Comparison of ENCODE assay signal across 29 mouse cellular contexts in the genomic region with DNA sequence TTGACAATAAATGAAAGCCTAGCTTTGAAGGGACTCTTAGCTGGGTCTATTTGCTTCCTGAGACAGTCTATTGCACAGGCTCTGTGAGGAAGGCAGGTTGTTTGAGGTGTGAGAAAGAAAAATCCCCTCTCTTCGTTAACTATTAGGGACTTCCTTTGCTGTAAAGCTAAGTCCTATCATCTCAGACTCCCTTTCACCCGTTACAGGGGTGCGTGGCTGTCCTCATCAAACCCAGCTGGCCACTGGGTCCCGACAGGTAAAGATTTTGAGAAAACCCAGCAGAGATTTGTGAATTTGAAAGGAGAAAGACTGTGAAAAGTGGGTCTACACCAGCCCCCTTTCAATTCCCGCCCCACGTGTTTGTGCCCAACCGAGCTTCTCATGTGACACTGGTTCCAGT.
DNase-seq lines count a peak whose midpoint lies in the region; ATAC-seq and TF ChIP-seq lines count a peak whose summit lies in the region.
"Had no signal": no experiment of that assay in that cellular context is flagged by ENCODE, and none has a peak within 500 bp of the region (broad histone marks: within the 10 kb centered on the region; RNA-seq: fewer than 3 reads in every experiment).

No protein-coding gene starts in this region.

- dilution Hi-C loops in CH12.LX (cut with MboI; ENCODE audit: extremely low pct_ligation_motif_present, extremely low pct_unique_long_range_greater_than_20kb, low sequenced_read_pairs): no loop called here

- no peak for TF ChIP-seq CTCF in midbrain, postnatal 0 days (IDR thresholded peaks at IDR 0.05)
- TF ChIP-seq CTCF in CH12.LX (conservative IDR thresholded peaks at IDR 0.05 in 1 of 2, IDR thresholded peaks at IDR 0.05 in 1 of 2; ENCODE audit: low read depth in 2 of 2, low read length in 2 of 2): no peak

- H3K79me2 ChIP-seq in CH12.LX (replicated peaks; ENCODE audit: control insufficient read depth, extremely low read depth, insufficient read depth, poor library complexity, severe bottlenecking): peaks cover 10% of the 10 kb centered on the region; the same call in 1 of the 2 replicates

- intact Hi-C loops in left cerebral cortex, postnatal 10 days (cut with DNase I): no loop called here

- no peaks in the 10 kb centered on the region for H3K36me3 ChIP-seq in midbrain, embryonic 10.5 days
- no peaks in the 10 kb centered on the region for H3K36me3 ChIP-seq in midbrain, postnatal 0 days (ENCODE audit: insufficient read depth, low read length)
- peaks cover 9 to 40% of the 10 kb centered on the region in 2 experiments for H3K36me3 ChIP-seq in CH12.LX (replicated peaks in 1 of 2; ENCODE audit: control insufficient read depth in 1 of 2, insufficient read depth in 1 of 2, low read length in 1 of 2)
- no peaks in the 10 kb centered on the region for H3K36me3 ChIP-seq in neural tube, embryonic 15.5 days
- H3K36me3 ChIP-seq: embryonic facial prominence, embryonic 13.5 days; forebrain, embryonic 10.5 days; forebrain, embryonic 15.5 days; G1E; heart, embryonic 12.5 days had no signal

- H3K4me2 ChIP-seq in midbrain, postnatal 0 days (ENCODE audit: low read depth, low read length, poor library complexity, severe bottlenecking): no peak overlapping the region
- no peak overlapping the region for H3K4me2 ChIP-seq in CH12.LX (ENCODE audit: insufficient read depth, low read depth, poor library complexity, severe bottlenecking)
- no peak overlapping the region for H3K4me2 ChIP-seq in neural tube, embryonic 15.5 days
- H3K4me2 ChIP-seq: embryonic facial prominence, embryonic 13.5 days; forebrain, embryonic 15.5 days; heart, embryonic 12.5 days had no signal

- no peaks in the 10 kb centered on the region for H3K9me3 ChIP-seq in midbrain, embryonic 10.5 days (replicated peaks)
- no peaks in the 10 kb centered on the region for H3K9me3 ChIP-seq in midbrain, postnatal 0 days (ENCODE audit: low read length)
- H3K9me3 ChIP-seq in CH12.LX (replicated peaks; ENCODE audit: low read length): no peaks in the 10 kb centered on the region
- H3K9me3 ChIP-seq in neural tube, embryonic 15.5 days (replicated peaks): no peaks in the 10 kb centered on the region
- H3K9me3 ChIP-seq: embryonic facial prominence, embryonic 13.5 days; forebrain, embryonic 10.5 days; forebrain, embryonic 15.5 days; G1E; heart, embryonic 12.5 days had no signal

- no peak for TF ChIP-seq RAD21 in CH12.LX (IDR thresholded peaks at IDR 0.05; ENCODE audit: low read depth, low read length)

- TF ChIP-seq POLR2A in CH12.LX (IDR thresholded peaks at IDR 0.05; ENCODE audit: low read depth, low read length): no peak

- TF ChIP-seq EP300 in CH12.LX (IDR thresholded peaks at IDR 0.05; ENCODE audit: low read length): no peak

- H3K27ac ChIP-seq in midbrain, embryonic 10.5 days (replicated peaks): 0 out of 2 replicates have a peak overlapping the region, but pooled peaks have one; percentile 42
- no peak overlapping the region for H3K27ac ChIP-seq in midbrain, postnatal 0 days (ENCODE audit: low read depth, low read length)
- H3K27ac ChIP-seq in CH12.LX (ENCODE audit: insufficient read depth, low read depth): no peak overlapping the region
- H3K27ac ChIP-seq in neural tube, embryonic 15.5 days (replicated peaks): peak overlapping the region; percentile 41; the same call in 1 of the 2 replicates
- H3K27ac ChIP-seq: embryonic facial prominence, embryonic 13.5 days; forebrain, embryonic 10.5 days; forebrain, embryonic 15.5 days; heart, adult 2 months; layer of hippocampus, adult 2 months; liver, embryonic 14.5 days; macrophage had no signal

- in situ Hi-C loops in CH12.LX (cut with MboI; ENCODE audit: low pct_ligation_motif_present, low pct_unique_long_range_greater_than_20kb, low sequenced_read_pairs): no loop called here

- H3K9ac ChIP-seq in midbrain, postnatal 0 days (replicated peaks; ENCODE audit: low read length, poor library complexity, severe bottlenecking): no peak overlapping the region
- no peak overlapping the region for H3K9ac ChIP-seq in CH12.LX (ENCODE audit: insufficient read depth, low read depth)
- no peak overlapping the region for H3K9ac ChIP-seq in neural tube, embryonic 15.5 days (replicated peaks)
- H3K9ac ChIP-seq: embryonic facial prominence, embryonic 13.5 days; forebrain, embryonic 15.5 days; heart, embryonic 12.5 days; liver, embryonic 14.5 days had no signal

- ATAC-seq in midbrain, postnatal 0 days (ENCODE audit: low FRiP score): no peak
- ATAC-seq in neural tube, embryonic 15.5 days (ENCODE audit: low FRiP score): no peak
- ATAC-seq: forebrain, embryonic 15.5 days; midbrain, embryonic 16.5 days had no signal

- no peak overlapping the region for H3K4me3 ChIP-seq in midbrain, embryonic 10.5 days
- H3K4me3 ChIP-seq in midbrain, postnatal 0 days (ENCODE audit: low read depth, low read length): no peak overlapping the region
- H3K4me3 ChIP-seq in CH12.LX (replicated peaks in 1 of 3; ENCODE audit: low read depth in 2 of 3, low read length in 2 of 3, poor library complexity in 1 of 3): no peak overlapping the region
- no peak overlapping the region for H3K4me3 ChIP-seq in neural tube, embryonic 15.5 days (replicated peaks)
- H3K4me3 ChIP-seq: embryonic facial prominence, embryonic 13.5 days; forebrain, embryonic 10.5 days; forebrain, embryonic 15.5 days; heart, adult 2 months; heart, embryonic 12.5 days; layer of hippocampus, adult 2 months; myocyte had no signal

- no peaks in the 10 kb centered on the region for H3K27me3 ChIP-seq in midbrain, embryonic 10.5 days (ENCODE audit: low read depth, poor library complexity, severe bottlenecking)
- H3K27me3 ChIP-seq in midbrain, postnatal 0 days (ENCODE audit: insufficient read depth, low read length): no peaks in the 10 kb centered on the region
- H3K27me3 ChIP-seq in CH12.LX (replicated peaks): no peaks in the 10 kb centered on the region
- H3K27me3 ChIP-seq in neural tube, embryonic 15.5 days (replicated peaks): no peaks in the 10 kb centered on the region
- H3K27me3 ChIP-seq: heart, embryonic 12.5 days had no signal

- peaks cover 50% of the 10 kb centered on the region for H3K4me1 ChIP-seq in midbrain, embryonic 10.5 days
- 0 out of 2 replicates have a peak, but pooled peaks cover 3% of the 10 kb centered on the region for H3K4me1 ChIP-seq in midbrain, postnatal 0 days (ENCODE audit: insufficient read depth, low read length)
- peaks cover 10 to 62% of the 10 kb centered on the region in 2 experiments for H3K4me1 ChIP-seq in CH12.LX (ENCODE audit: control insufficient read depth in 1 of 2, insufficient read depth in 2 of 2)
- peaks cover 49% of the 10 kb centered on the region for H3K4me1 ChIP-seq in neural tube, embryonic 15.5 days

- no peak for DNase-seq in midbrain, embryonic 10.5 days (ENCODE audit: low spot score)
- DNase-seq in midbrain, postnatal 0 days (ENCODE audit: low spot score): no peak
- peak; percentile 72 to 75 for DNase-seq in B cell, adult 2 months
- no peak for DNase-seq in CH12.LX (ENCODE audit: extremely low read depth)
- no peak for DNase-seq in kidney, adult 11 months
- no peak for DNase-seq in left cerebral cortex, postnatal 10 days (ENCODE audit: extremely low spot score in 1 of 2, low spot score in 2 of 2)
- DNase-seq: adrenal gland, postnatal 10 days; cerebellum, adult 18-20 months; cerebellum, postnatal 10 days; gastrocnemius, postnatal 36 days; heart, adult 2 months; kidney, adult 2 months; kidney, postnatal 36 days; left cerebral cortex, postnatal 4 days; liver; lung, adult 2 months; lung, postnatal 10 days; thymus, postnatal 4 days had no signal

- 69% methylated on average over 7 of the region's 7 CpGs for WGBS in midbrain, embryonic 10.5 days
- WGBS in midbrain, postnatal 0 days: 76% methylated on average over 7 of the region's 7 CpGs
- WGBS in neural tube, embryonic 15.5 days: 62% methylated on average over 7 of the region's 7 CpGs

TF ChIP-seq in CH12.LX, 34 proteins besides CTCF, POLR2A, EP300 and RAD21:
- TF ChIP-seq KAT2A (IDR thresholded peaks at IDR 0.05; ENCODE audit: insufficient replicate concordance, low read length): 0 out of 2 replicates have a peak, but pooled peaks have one; percentile 11
- TF ChIP-seq USF2 (conservative IDR thresholded peaks at IDR 0.05; ENCODE audit: low read depth, low read length): no peak

Comparison
In these comparisons a context has a peak if more than half of its experiments do, and no peak if none do; other contexts are left out.
1. H3K27ac ChIP-seq: peak in midbrain, embryonic 10.5 days (single experiment) and neural tube, embryonic 15.5 days (single experiment); none in midbrain, postnatal 0 days (single experiment) and CH12.LX (single experiment).
2. DNase-seq: peak in B cell, adult 2 months (2 of 2); none in midbrain, embryonic 10.5 days (single experiment), midbrain, postnatal 0 days (single experiment), CH12.LX (single experiment), kidney, adult 11 months (single experiment) and left cerebral cortex, postnatal 10 days (0 of 2).